Mouse (Mus musculus): ENCODE data around the gene Lrmp.

DNA sequence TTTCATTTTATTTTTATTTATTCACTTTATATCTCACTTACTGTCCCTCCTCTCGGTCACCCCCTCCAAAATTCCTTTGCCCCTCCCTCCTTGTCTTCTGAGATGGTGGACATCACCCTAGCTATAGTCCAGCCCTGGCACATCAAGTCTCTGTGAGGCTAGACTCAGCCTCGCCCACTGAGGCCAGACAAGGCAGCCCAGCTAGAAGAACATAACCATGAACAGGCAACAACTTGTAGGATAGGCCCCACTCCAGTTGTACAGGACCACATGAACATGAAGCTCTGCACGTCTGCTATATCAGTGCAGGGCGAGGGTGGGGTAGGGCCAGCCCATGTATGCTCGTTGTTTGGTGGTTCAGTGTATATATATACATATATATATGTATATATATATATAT, 16.5 kb downstream of the Lrmp start:
- TF ChIP-seq CTCF (IDR thresholded peaks at IDR 0.05; ENCODE audit: extremely low read depth, insufficient read depth, insufficient read length, insufficient replicate concordance) (no peak), POLR2A (IDR thresholded peaks at IDR 0.05; ENCODE audit: low read depth, low read length) (no peak)
